Mouse (Mus musculus) olfactory bulb, adult 2 months (tissue): Measurements from ENCODE around the gene Tbl2.

ENCODE experiments used
- CTCF ChIP-seq: fragments of 200-500 bp; IDR thresholded peaks from 2 replicates; pipeline ENCODE4 v1.5.1; 2012; ENCODE audit warnings: low read depth, mild to moderate bottlenecking, low read length, moderate library complexity; ENCODE audit not compliant: insufficient read depth
- POLR2A ChIP-seq: fragments of 200-500 bp; IDR thresholded peaks from 2 replicates; pipeline ENCODE4 v1.6.1; 2012; ENCODE audit warnings: mild to moderate bottlenecking, low read depth, low read length, moderate library complexity; ENCODE audit not compliant: insufficient read depth

GRCm38 (mm10) chr5:135178996-135179395, 29.5 kb downstream of the Tbl2 start:
- no peak for TF ChIP-seq CTCF
- TF ChIP-seq POLR2A, result no peak
